Mouse (Mus musculus) adrenal gland, postnatal 25 days (tissue): ENCODE data around the gene Ano7. TPM values are rescaled to one million over a fixed set of nuclear protein-coding genes. Genes with fewer than 3 reads are reported as not detected.

Experiments used
- DNase-seq: peaks from one replicate; pipeline ENCODE4 v3.0.0; 2021; ENCODE audit warnings: mixed read lengths
- long read RNA-seq: library from polyadenylated mRNA; stranded (forward); transcript quantifications from one replicate; pipeline ENCODE4 v2.0.0, GENCODE M21; 2021
- total RNA-seq: library from RNA; stranded (reverse); gene quantifications from 2 replicates; pipeline ENCODE4 v1.2.3, GENCODE M21; 2021

Gene Ano7
- total RNA-seq = not detected in 2 replicates
- long read RNA-seq = 0 reads

- no peak for DNase-seq
Measured at GRCm38 (mm10) chr1:93373665-93374064, at the start of gene Ano7. Gene Ano7, plus strand, starts transcription at chr1:93373930.

GRCm38 (mm10) chr1:93323973-93324372 is 49.8 kb upstream of the Ano7 start:
- no peak for DNase-seq

GRCm38 (mm10) chr1:93326446-93326845 is 47.3 kb upstream of the Ano7 start:
- peak; percentile 23 for DNase-seq

- DNase-seq = no peak
Measured at GRCm38 (mm10) chr1:93334621-93335020, 39.1 kb upstream of the Ano7 start.

- peak; percentile 92 for DNase-seq
Measured at GRCm38 (mm10) chr1:93342648-93343503, 30.9 kb upstream of the Ano7 start, which contains the start of the genes Ppp1r7 and Pask. Gene Ppp1r7, plus strand, starts transcription at chr1:93342854. Gene Pask, minus strand, starts transcription at chr1:93343482.

GRCm38 (mm10) chr1:93343504-93344047 is 30.2 kb upstream of the Ano7 start:
- DNase-seq = peak; percentile 90

- no peak for DNase-seq
Measured at GRCm38 (mm10) chr1:93347176-93347575, 26.6 kb upstream of the Ano7 start.

- DNase-seq = no peak
Measured at GRCm38 (mm10) chr1:93349701-93350100, 24.0 kb upstream of the Ano7 start.

- DNase-seq = no peak
Measured at GRCm38 (mm10) chr1:93352724-93353123, 21.0 kb upstream of the Ano7 start.

GRCm38 (mm10) chr1:93362661-93363060 is 11.1 kb upstream of the Ano7 start:
- DNase-seq = no peak

- no peak for DNase-seq
Measured at GRCm38 (mm10) chr1:93365641-93366040, 8.1 kb upstream of the Ano7 start.

GRCm38 (mm10) chr1:93377307-93377706 is 3.6 kb downstream of the Ano7 start:
- DNase-seq = no peak

GRCm38 (mm10) chr1:93379117-93379516 is 5.4 kb downstream of the Ano7 start:
- DNase-seq = no peak

- DNase-seq = no peak
Measured at GRCm38 (mm10) chr1:93387198-93387597, 13.5 kb downstream of the Ano7 start.

- no peak for DNase-seq
Measured at GRCm38 (mm10) chr1:93388906-93389305, 15.2 kb downstream of the Ano7 start.

GRCm38 (mm10) chr1:93401191-93402052 is 27.7 kb downstream of the Ano7 start:
- no peak for DNase-seq

- DNase-seq = no peak
Measured at GRCm38 (mm10) chr1:93403403-93403802, 29.7 kb downstream of the Ano7 start.

- no peak for DNase-seq
Measured at GRCm38 (mm10) chr1:93432087-93432486, 58.4 kb downstream of the Ano7 start.

GRCm38 (mm10) chr1:93439321-93439720 is 65.6 kb downstream of the Ano7 start:
- DNase-seq = no peak

GRCm38 (mm10) chr1:93444405-93445110 is 70.8 kb downstream of the Ano7 start:
- DNase-seq = peak; percentile 89

- DNase-seq = peak; percentile 86
Measured at GRCm38 (mm10) chr1:93445111-93445821, 71.5 kb downstream of the Ano7 start.
